Mouse (Mus musculus): ENCODE data around the gene Prr19. TPM values are rescaled to one million over a fixed set of nuclear protein-coding genes. Genes with fewer than 3 reads are reported as not detected.

Gene Prr19
- polyA plus RNA-seq, 1 experiment from 2014 or later: 0.65 TPM

DNA sequence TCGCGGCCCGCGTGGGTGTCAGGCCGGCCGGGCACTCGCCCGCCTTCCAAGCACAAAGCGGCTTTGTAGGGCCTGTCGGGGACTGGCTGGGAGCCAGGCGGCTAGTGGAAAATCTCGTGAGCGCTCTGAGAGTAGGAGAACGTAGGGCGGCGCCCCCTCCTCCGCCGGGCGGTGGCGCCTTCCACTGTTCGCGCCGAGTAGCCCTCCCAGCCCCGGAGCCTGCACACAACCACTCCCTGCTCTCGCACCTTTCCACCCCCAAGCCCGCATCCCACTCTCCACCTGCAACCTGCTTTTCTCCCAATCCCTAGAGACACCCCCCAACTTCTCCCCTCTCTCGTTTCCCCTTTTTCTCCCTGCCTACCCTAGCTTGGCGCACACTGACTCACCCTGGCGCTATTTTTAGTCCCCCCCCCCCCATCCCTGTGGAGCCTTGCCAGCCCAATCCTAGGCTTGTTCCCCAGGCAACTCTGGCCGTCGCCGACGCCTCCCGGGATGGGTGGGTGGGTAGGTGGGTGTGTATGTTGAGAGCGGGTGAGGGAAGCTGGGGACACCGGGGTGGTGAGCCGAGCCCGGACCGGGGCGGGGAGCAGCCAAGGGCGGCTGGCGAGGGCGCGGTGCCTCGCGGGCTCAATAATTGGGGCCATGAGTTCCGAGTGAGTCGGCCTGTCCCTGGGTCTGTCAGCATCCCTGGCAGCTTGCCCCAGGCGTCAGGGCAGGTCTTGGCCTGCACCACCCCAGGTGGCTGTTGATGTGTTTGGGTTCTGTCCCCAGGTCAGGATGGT, 21.9 kb upstream of the Prr19 start:
- WGBS: under 1% methylated on average over 47 of the region's 49 CpGs
- H3K27me3 ChIP-seq (ENCODE audit: insufficient read depth, poor library complexity, severe bottlenecking): no peaks in the 10 kb centered on the region
- H3K36me3 ChIP-seq: no peaks in the 10 kb centered on the region
- H3K4me3 ChIP-seq: peak overlapping the region; percentile 89
- no peaks in the 10 kb centered on the region for H3K9me3 ChIP-seq
- H3K27ac ChIP-seq: peak overlapping the region; percentile 98
- H3K4me1 ChIP-seq: peaks cover 78% of the 10 kb centered on the region
- DNase-seq (ENCODE audit: low spot score): peak; percentile 92

DNA sequence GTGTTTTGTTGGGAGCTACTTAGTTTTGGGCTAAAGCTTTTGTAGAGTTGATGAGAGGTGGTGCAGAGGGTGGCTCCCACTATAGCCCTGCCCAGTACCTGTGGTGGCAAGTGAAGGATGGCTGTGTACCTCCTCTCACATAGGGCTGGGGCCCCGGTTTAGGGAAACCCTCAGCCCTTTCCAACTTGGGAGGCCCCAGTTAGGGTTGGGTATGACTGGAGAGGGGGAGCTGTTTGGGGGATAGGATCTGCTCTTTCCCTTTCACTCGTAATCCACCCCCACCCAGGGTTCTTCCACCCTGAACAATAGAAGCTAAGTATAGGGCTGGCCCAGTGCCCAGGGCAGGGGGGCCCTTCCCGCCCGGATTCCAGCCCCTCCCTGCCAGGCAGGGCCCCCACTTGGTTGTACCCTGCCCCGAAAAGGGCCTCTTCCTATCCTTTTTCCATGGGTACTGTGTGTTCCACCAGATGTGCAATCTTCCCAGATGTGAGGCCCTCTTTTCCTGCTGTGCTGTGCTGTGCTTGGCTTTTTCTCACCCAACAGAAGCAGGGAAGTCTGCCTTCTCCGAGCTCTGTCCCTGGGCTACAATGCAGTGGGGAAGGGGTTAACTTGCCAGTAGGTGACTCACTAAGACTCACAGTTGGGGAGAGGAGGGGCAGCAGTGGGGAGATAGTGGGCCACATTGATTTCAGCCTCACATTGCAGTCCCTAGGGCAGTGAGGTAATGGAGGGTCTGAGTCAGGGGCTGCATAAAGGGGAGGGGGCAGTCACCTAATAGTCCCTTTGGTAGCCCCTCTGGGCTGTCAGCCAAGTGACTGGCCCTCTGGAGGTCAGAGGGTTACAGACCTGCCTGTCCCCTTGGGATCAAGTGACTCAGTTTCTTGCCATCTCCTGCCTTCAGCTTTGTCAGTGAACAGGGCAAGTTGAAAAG, 21.1 kb upstream of the Prr19 start:
- peaks cover 6% of the 10 kb centered on the region for H3K36me3 ChIP-seq

DNA sequence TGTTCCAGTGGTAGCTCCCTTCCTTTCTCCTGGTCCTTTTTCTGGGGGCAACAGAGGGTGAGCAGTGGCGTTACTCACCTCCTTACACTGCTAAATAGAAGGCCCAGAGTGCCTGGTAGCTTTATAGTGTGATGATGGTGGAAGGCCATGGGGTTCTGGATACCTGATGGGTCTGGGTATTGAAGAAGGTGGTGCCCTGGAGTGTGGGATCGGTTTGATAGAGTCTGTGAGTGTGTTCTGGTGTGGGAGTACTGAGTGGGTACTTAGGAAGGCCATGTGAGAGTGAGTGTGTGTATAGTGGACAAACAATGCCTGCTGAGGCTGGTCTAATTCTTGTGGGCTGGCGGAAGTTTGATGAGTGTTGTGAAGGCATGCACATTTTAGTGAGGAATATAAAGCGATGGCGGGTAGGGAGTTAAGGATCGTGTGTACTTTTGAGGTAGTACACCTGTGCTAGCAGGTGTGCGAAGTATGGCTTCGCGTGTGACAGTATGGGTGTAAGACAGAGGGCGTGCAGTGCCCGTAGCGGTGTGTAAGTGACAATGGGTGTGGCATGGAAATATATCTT, 20.0 kb upstream of the Prr19 start:
- peak overlapping the region; percentile 98 for H3K27ac ChIP-seq
- 24% methylated on average over 12 of the region's 12 CpGs for WGBS
- no peaks in the 10 kb centered on the region for H3K27me3 ChIP-seq (ENCODE audit: insufficient read depth, poor library complexity, severe bottlenecking)
- H3K4me3 ChIP-seq: peak overlapping the region; percentile 89
- no peaks in the 10 kb centered on the region for H3K9me3 ChIP-seq
- H3K36me3 ChIP-seq: peaks cover 18% of the 10 kb centered on the region
- DNase-seq (ENCODE audit: low spot score): no peak
- peaks cover 69% of the 10 kb centered on the region for H3K4me1 ChIP-seq

More for the DNA sequence above, 21.1 kb upstream of the Prr19 start:
- peak; percentile 93 for DNase-seq (ENCODE audit: low spot score)
- H3K27me3 ChIP-seq (ENCODE audit: insufficient read depth, poor library complexity, severe bottlenecking): no peaks in the 10 kb centered on the region
- H3K4me1 ChIP-seq: peaks cover 79% of the 10 kb centered on the region
- WGBS: 2% methylated on average over 6 of the region's 6 CpGs
- H3K4me3 ChIP-seq: peak overlapping the region; percentile 89
- H3K9me3 ChIP-seq: no peaks in the 10 kb centered on the region
- H3K27ac ChIP-seq: peak overlapping the region; percentile 98

DNA sequence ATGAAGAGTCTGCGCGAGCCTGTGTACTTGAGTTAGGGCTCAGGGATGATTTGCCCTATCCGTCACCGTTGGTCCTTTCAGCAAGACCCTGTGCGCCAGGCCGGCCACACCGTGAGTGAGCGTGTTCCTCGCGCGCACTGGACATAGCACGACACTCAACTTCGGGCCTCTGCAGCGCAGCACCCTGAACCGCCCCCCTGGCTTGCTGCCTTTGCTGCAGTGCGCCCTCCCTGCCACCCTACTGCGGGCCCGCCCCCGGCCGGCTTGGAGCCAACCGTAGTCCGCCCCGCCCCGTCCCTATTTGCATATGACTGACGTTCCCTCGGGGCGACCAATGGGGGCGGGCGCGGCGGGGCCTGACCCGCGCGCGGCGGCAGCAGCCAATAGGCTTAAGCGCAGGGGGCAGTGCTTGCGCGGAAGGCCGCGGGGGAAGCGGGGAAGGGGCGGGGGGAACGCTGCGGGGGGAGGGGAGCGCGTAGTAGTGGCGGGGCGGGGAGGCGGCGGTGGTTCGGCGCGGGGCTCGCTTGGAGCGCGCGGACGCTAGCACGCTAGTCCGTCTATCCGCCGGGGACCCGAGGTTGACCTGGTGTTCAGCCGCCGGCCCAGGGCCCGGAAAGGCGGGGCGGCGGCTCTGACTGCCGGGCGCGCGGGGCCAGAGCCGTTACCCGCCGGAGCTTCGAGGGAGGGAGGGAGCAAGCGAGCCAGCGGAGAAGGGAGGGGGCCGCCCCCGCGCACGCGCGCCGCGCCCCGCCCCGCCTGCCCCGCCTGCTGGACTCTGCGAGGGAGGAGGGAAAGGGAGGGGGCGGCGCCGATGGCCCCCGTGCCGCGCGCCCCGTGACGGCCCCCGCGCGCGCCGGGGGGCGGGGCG, 19.2 kb upstream of the Prr19 start:
- Histone ChIP-seq H3K36me3 (peaks cover 25% of the 10 kb centered on the region), H3K9me3 (no peaks in the 10 kb centered on the region), H3K27ac (peak overlapping the region; percentile 98), H3K27me3 (ENCODE audit: insufficient read depth, poor library complexity, severe bottlenecking) (no peaks in the 10 kb centered on the region), H3K4me3 (peak overlapping the region; percentile 89), H3K4me1 (peaks cover 63% of the 10 kb centered on the region)
- 2% methylated on average over 77 of the region's 108 CpGs for WGBS
- DNase-seq (ENCODE audit: low spot score): peak; percentile 99

DNA sequence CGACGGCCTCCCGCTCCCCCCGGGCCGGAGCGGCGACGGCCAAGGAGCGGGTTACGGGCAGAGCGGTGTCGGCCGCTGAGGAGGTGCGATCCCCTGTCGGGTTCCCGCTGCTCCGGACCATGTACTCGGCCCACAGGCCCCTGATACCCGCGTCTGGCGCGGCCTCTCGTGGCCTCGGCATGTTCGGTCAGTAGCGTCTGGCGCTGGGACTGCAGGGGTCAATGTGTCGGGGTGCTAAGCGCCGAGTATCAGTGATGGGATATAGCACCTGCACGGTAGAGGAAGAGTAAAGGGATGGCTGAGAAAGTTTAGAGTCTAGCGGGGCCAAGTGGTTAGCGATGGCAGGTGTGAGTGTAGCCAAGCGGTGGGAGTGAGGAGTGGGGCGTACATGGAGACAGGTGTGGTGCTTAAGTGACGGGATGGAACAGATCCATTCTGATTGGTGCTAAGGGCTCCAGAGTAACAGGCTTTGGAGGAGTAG, 18.4 kb upstream of the Prr19 start:
- H3K9me3 ChIP-seq: no peaks in the 10 kb centered on the region
- H3K36me3 ChIP-seq: peaks cover 33% of the 10 kb centered on the region
- peak; percentile 90 for DNase-seq (ENCODE audit: low spot score)
- H3K4me1 ChIP-seq: peaks cover 55% of the 10 kb centered on the region
- H3K4me3 ChIP-seq: peak overlapping the region; percentile 89
- no peaks in the 10 kb centered on the region for H3K27me3 ChIP-seq (ENCODE audit: insufficient read depth, poor library complexity, severe bottlenecking)
- peak overlapping the region; percentile 98 for H3K27ac ChIP-seq
- WGBS: under 1% methylated on average over 34 of the region's 36 CpGs

DNA sequence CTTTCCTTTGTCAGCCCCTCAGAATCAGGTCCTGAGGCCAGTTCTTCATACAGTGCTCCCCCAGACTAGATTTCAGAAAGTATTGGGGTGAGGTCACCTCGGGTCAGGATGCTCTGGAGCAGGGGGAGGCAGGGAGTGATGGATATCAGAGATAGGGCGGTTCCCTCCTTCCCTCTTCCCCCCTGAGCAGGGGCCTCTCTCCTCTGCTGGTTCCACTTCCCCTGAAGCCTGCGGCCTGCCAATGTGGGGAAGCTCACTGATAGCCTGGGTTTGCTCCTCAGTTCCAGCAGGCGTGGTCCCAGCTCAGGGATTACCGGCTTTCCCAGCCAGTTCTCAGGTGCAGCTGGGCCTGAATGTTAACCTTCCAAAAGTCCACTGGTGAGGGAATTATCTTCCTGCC, 17.6 kb upstream of the Prr19 start:
- Histone ChIP-seq H3K36me3 (peaks cover 41% of the 10 kb centered on the region), H3K27me3 (ENCODE audit: insufficient read depth, poor library complexity, severe bottlenecking) (no peaks in the 10 kb centered on the region), H3K9me3 (no peaks in the 10 kb centered on the region), H3K4me1 (peaks cover 52% of the 10 kb centered on the region), H3K27ac (peak overlapping the region; percentile 98), H3K4me3 (peak overlapping the region; percentile 89)
- 20% methylated on average over 5 of the region's 5 CpGs for WGBS
- no peak for DNase-seq (ENCODE audit: low spot score)

DNA sequence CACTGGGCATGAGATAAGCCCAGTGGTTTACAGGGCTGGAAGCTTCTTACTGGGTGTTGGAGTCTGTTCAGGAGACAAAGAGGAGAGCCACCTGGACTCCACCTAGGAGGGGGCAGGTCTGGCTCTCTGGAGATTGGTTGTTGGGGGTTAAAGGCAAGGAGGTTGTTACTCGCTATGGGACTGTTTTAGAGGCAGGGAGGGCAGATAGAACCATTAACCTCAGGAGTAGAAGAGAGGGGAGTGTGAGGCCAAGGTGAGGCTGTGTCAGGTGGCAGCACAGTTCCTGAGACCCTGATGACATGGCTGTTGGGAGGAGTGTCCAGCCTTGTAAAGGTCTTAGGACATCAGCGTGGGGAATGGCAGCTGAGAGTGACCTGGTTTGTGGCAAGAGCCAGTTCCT, 17.0 kb upstream of the Prr19 start:
- peak overlapping the region; percentile 89 for H3K4me3 ChIP-seq
- peak overlapping the region; percentile 98; the same call in 1 of the 2 replicates for H3K27ac ChIP-seq
- H3K4me1 ChIP-seq: peaks cover 52% of the 10 kb centered on the region
- no peaks in the 10 kb centered on the region for H3K9me3 ChIP-seq
- WGBS: 69% methylated on average over 2 of the region's 2 CpGs
- DNase-seq (ENCODE audit: low spot score): no peak
- H3K36me3 ChIP-seq: peaks cover 47% of the 10 kb centered on the region
- H3K27me3 ChIP-seq (ENCODE audit: insufficient read depth, poor library complexity, severe bottlenecking): no peaks in the 10 kb centered on the region

DNA sequence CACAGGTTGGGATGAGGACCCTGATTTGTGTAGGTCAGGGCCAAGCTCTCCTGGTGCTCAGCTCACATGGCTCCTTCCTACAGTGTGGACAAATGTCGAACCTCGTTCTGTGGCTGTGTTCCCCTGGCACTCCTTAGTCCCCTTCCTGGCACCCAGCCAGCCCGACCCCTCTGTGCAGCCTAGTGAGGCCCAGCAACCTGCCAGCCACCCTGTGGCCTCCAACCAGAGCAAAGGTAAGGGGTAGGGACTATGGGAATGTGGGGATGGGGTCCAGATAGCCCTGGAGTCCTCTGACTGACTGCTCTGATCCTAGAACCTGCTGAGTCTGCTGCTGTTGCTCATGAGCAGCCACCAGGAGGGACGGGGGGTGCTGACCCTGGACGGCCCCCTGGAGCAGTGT, 16.4 kb upstream of the Prr19 start:
- Histone ChIP-seq H3K27me3 (ENCODE audit: insufficient read depth, poor library complexity, severe bottlenecking) (no peaks in the 10 kb centered on the region), H3K36me3 (peaks cover 53% of the 10 kb centered on the region), H3K27ac (0 out of 2 replicates have a peak overlapping the region, but pooled peaks have one; percentile 25), H3K4me1 (peaks cover 46% of the 10 kb centered on the region), H3K9me3 (no peaks in the 10 kb centered on the region; the same call in 1 of the 2 replicates), H3K4me3 (no peak overlapping the region)
- 74% methylated on average over 5 of the region's 5 CpGs for WGBS
- DNase-seq (ENCODE audit: low spot score): no peak

DNA sequence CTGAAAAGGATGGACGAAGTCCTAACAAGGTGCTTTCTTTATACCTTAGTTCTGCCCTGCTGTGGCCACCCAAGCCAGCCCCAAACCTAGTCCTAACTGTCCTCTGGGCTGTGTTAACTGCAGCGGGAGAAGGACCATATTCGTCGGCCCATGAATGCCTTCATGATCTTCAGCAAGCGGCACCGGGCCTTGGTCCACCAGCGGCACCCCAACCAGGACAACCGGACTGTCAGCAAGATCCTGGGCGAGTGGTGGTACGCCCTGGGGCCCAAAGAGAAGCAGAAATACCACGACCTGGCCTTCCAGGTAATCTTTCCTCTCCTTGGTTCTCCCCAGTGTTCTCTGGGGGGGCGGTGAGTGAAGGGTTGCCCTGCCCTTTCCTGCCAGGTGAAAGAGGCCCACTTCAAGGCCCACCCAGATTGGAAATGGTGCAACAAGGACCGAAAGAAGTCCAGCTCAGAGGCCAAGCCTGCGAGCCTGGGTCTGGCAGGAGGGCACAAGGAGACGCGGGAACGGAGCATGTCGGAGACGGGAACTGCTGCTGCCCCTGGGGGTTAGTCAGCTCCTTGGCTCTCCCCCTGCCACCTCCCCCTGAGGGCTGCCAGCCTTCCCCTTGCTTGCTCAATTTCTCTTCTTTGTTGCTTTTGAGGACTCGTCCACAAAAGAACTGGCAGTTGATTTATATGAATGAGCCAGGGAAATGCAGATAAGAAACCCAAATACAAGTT, 15.5 kb upstream of the Prr19 start:
- H3K4me1 ChIP-seq: peaks cover 39% of the 10 kb centered on the region
- no peaks in the 10 kb centered on the region for H3K27me3 ChIP-seq (ENCODE audit: insufficient read depth, poor library complexity, severe bottlenecking)
- no peak overlapping the region for H3K4me3 ChIP-seq
- H3K9me3 ChIP-seq: no peaks in the 10 kb centered on the region; the same call in 1 of the 2 replicates
- peaks cover 62% of the 10 kb centered on the region for H3K36me3 ChIP-seq
- 88% methylated on average over 20 of the region's 20 CpGs for WGBS
- H3K27ac ChIP-seq: no peak overlapping the region
- DNase-seq (ENCODE audit: low spot score): no peak

DNA sequence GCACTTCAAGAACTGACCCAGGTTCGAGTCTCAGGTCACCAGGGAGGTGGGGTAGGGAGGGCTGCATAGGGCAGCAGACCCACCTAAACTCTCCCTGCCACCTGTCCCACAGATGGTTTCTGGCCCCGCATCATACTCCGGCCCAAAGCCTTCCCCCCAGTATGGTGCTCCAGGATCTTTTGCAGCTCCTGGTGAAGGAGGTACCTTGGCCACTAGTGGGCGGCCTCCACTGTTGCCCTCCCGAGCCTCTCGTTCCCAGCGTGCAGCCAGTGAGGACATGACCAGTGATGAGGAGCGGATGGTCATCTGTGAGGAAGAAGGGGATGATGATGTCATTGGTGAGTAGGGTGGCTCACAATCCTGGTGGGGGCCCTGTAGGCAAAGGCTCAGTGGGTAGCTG, 14.2 kb upstream of the Prr19 start:
- no peaks in the 10 kb centered on the region; the same call in 1 of the 2 replicates for H3K9me3 ChIP-seq
- no peak overlapping the region for H3K4me3 ChIP-seq
- DNase-seq (ENCODE audit: low spot score): no peak
- H3K27ac ChIP-seq: no peak overlapping the region
- H3K27me3 ChIP-seq (ENCODE audit: insufficient read depth, poor library complexity, severe bottlenecking): no peaks in the 10 kb centered on the region
- 79% methylated on average over 8 of the region's 8 CpGs for WGBS
- peaks cover 75% of the 10 kb centered on the region for H3K36me3 ChIP-seq
- H3K4me1 ChIP-seq: peaks cover 27% of the 10 kb centered on the region

DNA sequence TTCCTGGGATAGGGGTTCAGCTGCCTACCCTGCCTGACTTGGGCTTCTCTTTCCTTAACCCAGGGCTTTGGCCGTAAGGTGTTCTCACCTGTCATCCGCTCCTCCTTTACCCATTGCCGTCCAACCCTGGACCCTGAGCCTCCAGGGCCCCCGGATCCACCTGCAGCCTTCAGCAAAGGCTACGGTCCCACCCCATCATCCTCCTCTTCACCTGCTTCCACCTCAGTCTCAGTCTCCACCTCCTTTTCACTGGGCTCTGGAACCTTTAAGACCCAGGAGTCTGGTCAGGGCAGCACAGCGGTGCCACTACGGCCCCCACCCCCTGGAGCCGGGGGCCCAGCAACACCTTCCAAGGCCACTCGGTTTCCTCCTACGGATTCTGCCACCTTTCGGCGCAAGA, 13.2 kb upstream of the Prr19 start:
- WGBS: 88% methylated on average over 12 of the region's 12 CpGs
- Histone ChIP-seq H3K9me3 (no peaks in the 10 kb centered on the region; the same call in 1 of the 2 replicates), H3K4me1 (peaks cover 30% of the 10 kb centered on the region), H3K27ac (no peak overlapping the region), H3K36me3 (peaks cover 85% of the 10 kb centered on the region), H3K4me3 (no peak overlapping the region), H3K27me3 (ENCODE audit: insufficient read depth, poor library complexity, severe bottlenecking) (no peaks in the 10 kb centered on the region)
- DNase-seq (ENCODE audit: low spot score): no peak
